Mouse (Mus musculus) liver, embryonic 11.5 days (tissue): ENCODE results near the gene C2cd3. TPM values are rescaled to one million over a fixed set of nuclear protein-coding genes. Genes with fewer than 3 reads are reported as not detected.

Experiments
- ATAC-seq: fragments of 200-750 bp; cut with Nextera tagmentation; replicated peaks from 2 replicates; pipeline ENCODE4 v1.8.0; 2017; ENCODE audit warnings: moderate number of reproducible peaks, mild to moderate bottlenecking, moderate TSS enrichment, moderate library complexity; ENCODE audit not compliant: low FRiP score
- DNase-seq: peaks from one replicate; pipeline ENCODE4 v3.0.0-alpha.2; 2017; ENCODE audit warnings: low spot score
- H3K27ac ChIP-seq: fragments of 300-500 bp; sonication (generic); 2 replicates; pipeline ENCODE4 v1.5.1; 2014; ENCODE audit warnings: mild to moderate bottlenecking, low read depth, low read length, control low read depth
- H3K27me3 ChIP-seq: fragments of 300-500 bp; sonication (generic); replicated peaks from 2 replicates; pipeline ENCODE4 v1.6.1; 2014; ENCODE audit warnings: low read length, mixed read lengths; ENCODE audit not compliant: control insufficient read depth, insufficient read depth
- H3K36me3 ChIP-seq: fragments of 300-500 bp; sonication (generic); 2 replicates; pipeline ENCODE4 v1.6.1; 2014; ENCODE audit warnings: mild to moderate bottlenecking, low read length, moderate library complexity, mixed read lengths; ENCODE audit not compliant: control insufficient read depth, insufficient read depth
- H3K4me1 ChIP-seq: fragments of 300-500 bp; sonication (generic); replicated peaks from 2 replicates; pipeline ENCODE4 v1.6.1; 2014; ENCODE audit warnings: low read length, mixed read lengths; ENCODE audit not compliant: control insufficient read depth, insufficient read depth
- H3K4me2 ChIP-seq: fragments of 300-500 bp; sonication (generic); 2 replicates; pipeline ENCODE4 v1.6.1; 2014; ENCODE audit warnings: mild to moderate bottlenecking, control low read depth, moderate library complexity
- H3K4me3 ChIP-seq: fragments of 300-500 bp; sonication (generic); 2 replicates; pipeline ENCODE4 v1.5.1; 2014; ENCODE audit warnings: low read depth, low read length, control low read depth
- H3K9ac ChIP-seq: fragments of 300-500 bp; sonication (generic); 2 replicates; pipeline ENCODE4 v1.6.1; 2014; ENCODE audit warnings: low read depth, low read length, control low read depth
- H3K9me3 ChIP-seq: fragments of 300-500 bp; sonication (generic); 2 replicates; pipeline ENCODE4 v1.6.1; 2016; ENCODE audit warnings: low read length, inconsistent platforms, mixed read lengths; ENCODE audit not compliant: control insufficient read depth
- WGBS: fragments of 180-500 bp; shearing (Covaris S2); extraction: QIAGEN DNeasy Blood & Tissue Kit; methylation state at CpG from one replicate; pipeline ENCODE4 v1.1.7; 2014; 5-methylcytosine and 5-hydroxymethylcytosine counted together
- polyA plus RNA-seq: library from polyadenylated mRNA; unstranded; fragments of >200 nt; fragmentation: Nextera tagmentation; extraction: Ambion mirVana; gene quantifications from 2 replicates; pipeline ENCODE4 v1.2.1, GENCODE M21; 2014

The C2cd3 gene
- polyA plus RNA-seq, 1 experiment from 2014 or later, result 25.3 TPM

- H3K27ac ChIP-seq, result no peak overlapping the region
- no peak overlapping the region for H3K9ac ChIP-seq
- no peak overlapping the region for H3K4me3 ChIP-seq
- H3K36me3 ChIP-seq, result peaks cover 7% of the 10 kb centered on the region; the same call in 1 of the 2 replicates
- no peaks in the 10 kb centered on the region for H3K9me3 ChIP-seq
- no peaks in the 10 kb centered on the region for H3K27me3 ChIP-seq
- ATAC-seq (no peak), DNase-seq (no peak)
- WGBS, result 89% methylated on average over 8 of the region's 8 CpGs
- no peak overlapping the region for H3K4me2 ChIP-seq
- H3K4me1 ChIP-seq, result no peaks in the 10 kb centered on the region; the same call in none of the 2 replicates
Measured at GRCm38 (mm10) chr7:100390166-100390565, 18.1 kb downstream of the C2cd3 start.

GRCm38 (mm10) chr7:100392265-100392664 lies 20.2 kb downstream of the C2cd3 start:
- Histone ChIP-seq H3K4me3 (no peak overlapping the region), H3K9me3 (no peaks in the 10 kb centered on the region), H3K4me2 (no peak overlapping the region), H3K27ac (no peak overlapping the region), H3K9ac (no peak overlapping the region), H3K4me1 (no peaks in the 10 kb centered on the region; the same call in 1 of the 2 replicates), H3K36me3 (peaks cover 15% of the 10 kb centered on the region; the same call in 1 of the 2 replicates), H3K27me3 (no peaks in the 10 kb centered on the region)
- no peak for DNase-seq
- no peak for ATAC-seq
- 87% methylated on average over 2 of the region's 2 CpGs for WGBS

GRCm38 (mm10) chr7:100399231-100399913 lies 27.3 kb downstream of the C2cd3 start:
- Histone ChIP-seq H3K27me3 (no peaks in the 10 kb centered on the region), H3K36me3 (peaks cover 20% of the 10 kb centered on the region; the same call in 1 of the 2 replicates), H3K9me3 (no peaks in the 10 kb centered on the region), H3K4me1 (no peaks in the 10 kb centered on the region), H3K9ac (no peak overlapping the region), H3K4me2 (no peak overlapping the region), H3K4me3 (no peak overlapping the region), H3K27ac (no peak overlapping the region)
- 75% methylated on average over 8 of the region's 8 CpGs for WGBS
- DNase-seq (no peak), ATAC-seq (no peak)

- H3K27ac ChIP-seq, result no peak overlapping the region
- H3K9me3 ChIP-seq, result no peaks in the 10 kb centered on the region
- H3K27me3 ChIP-seq, result no peaks in the 10 kb centered on the region
- no peak overlapping the region for H3K4me2 ChIP-seq
- WGBS, result 58% methylated on average over 4 of the region's 4 CpGs
- no peak for ATAC-seq
- no peak overlapping the region for H3K4me3 ChIP-seq
- no peak for DNase-seq
- H3K36me3 ChIP-seq, result peaks cover 21% of the 10 kb centered on the region; the same call in 1 of the 2 replicates
- no peaks in the 10 kb centered on the region for H3K4me1 ChIP-seq
- H3K9ac ChIP-seq, result no peak overlapping the region
Measured at GRCm38 (mm10) chr7:100400899-100401539, 29.0 kb downstream of the C2cd3 start.

GRCm38 (mm10) chr7:100402715-100403114 lies 30.7 kb downstream of the C2cd3 start:
- 86% methylated on average over 4 of the region's 4 CpGs for WGBS
- no peak for DNase-seq
- Histone ChIP-seq H3K4me3 (no peak overlapping the region), H3K27ac (no peak overlapping the region), H3K9ac (no peak overlapping the region), H3K4me1 (no peaks in the 10 kb centered on the region), H3K27me3 (no peaks in the 10 kb centered on the region), H3K36me3 (peaks cover 17% of the 10 kb centered on the region; the same call in 1 of the 2 replicates), H3K9me3 (no peaks in the 10 kb centered on the region), H3K4me2 (no peak overlapping the region)
- no peak for ATAC-seq

GRCm38 (mm10) chr7:100407677-100408076 lies 35.6 kb downstream of the C2cd3 start:
- no peak overlapping the region for H3K27ac ChIP-seq
- no peak overlapping the region for H3K4me3 ChIP-seq
- H3K9me3 ChIP-seq, result no peaks in the 10 kb centered on the region
- H3K36me3 ChIP-seq, result peaks cover 17% of the 10 kb centered on the region; the same call in 1 of the 2 replicates
- H3K4me1 ChIP-seq, result no peaks in the 10 kb centered on the region
- no peak overlapping the region for H3K9ac ChIP-seq
- no peak for DNase-seq
- WGBS, result 93% methylated on average over 5 of the region's 5 CpGs
- no peak overlapping the region for H3K4me2 ChIP-seq
- H3K27me3 ChIP-seq, result no peaks in the 10 kb centered on the region
- ATAC-seq, result no peak

GRCm38 (mm10) chr7:100408684-100409083 lies 36.7 kb downstream of the C2cd3 start:
- no peak for ATAC-seq
- H3K9ac ChIP-seq, result no peak overlapping the region
- no peak for DNase-seq
- H3K27me3 ChIP-seq, result no peaks in the 10 kb centered on the region
- no peak overlapping the region for H3K27ac ChIP-seq
- 83% methylated on average over 4 of the region's 4 CpGs for WGBS
- H3K4me2 ChIP-seq, result no peak overlapping the region
- H3K36me3 ChIP-seq, result peaks cover 14% of the 10 kb centered on the region
- H3K9me3 ChIP-seq, result no peaks in the 10 kb centered on the region
- no peaks in the 10 kb centered on the region for H3K4me1 ChIP-seq
- no peak overlapping the region for H3K4me3 ChIP-seq

- no peaks in the 10 kb centered on the region for H3K27me3 ChIP-seq
- no peak overlapping the region for H3K9ac ChIP-seq
- no peaks in the 10 kb centered on the region for H3K4me1 ChIP-seq
- H3K4me2 ChIP-seq, result no peak overlapping the region
- no peak overlapping the region for H3K4me3 ChIP-seq
- no peak for ATAC-seq
- H3K27ac ChIP-seq, result no peak overlapping the region
- peaks cover 28% of the 10 kb centered on the region for H3K36me3 ChIP-seq
- no peak for DNase-seq
- 87% methylated on average over 3 of the region's 3 CpGs for WGBS
- H3K9me3 ChIP-seq, result no peaks in the 10 kb centered on the region
Measured at GRCm38 (mm10) chr7:100425795-100426194, 53.8 kb downstream of the C2cd3 start.

- 67% methylated on average over 3 of the region's 3 CpGs for WGBS
- no peak for ATAC-seq
Measured at GRCm38 (mm10) chr7:100429102-100429501, 57.1 kb downstream of the C2cd3 start.

More at GRCm38 (mm10) chr7:100429102-100429501, 57.1 kb downstream of the C2cd3 start:
- Histone ChIP-seq H3K4me1 (no peaks in the 10 kb centered on the region), H3K4me3 (no peak overlapping the region), H3K36me3 (peaks cover 36% of the 10 kb centered on the region), H3K27me3 (no peaks in the 10 kb centered on the region), H3K9ac (no peak overlapping the region), H3K9me3 (no peaks in the 10 kb centered on the region), H3K4me2 (no peak overlapping the region), H3K27ac (no peak overlapping the region)
- DNase-seq, result no peak
